Mouse (Mus musculus) testis, adult 2 months (tissue): ENCODE measurements at regions not wholly inside any gene's neighbourhood (a gene's known extent, or its start where the extent isn't known, plus 50 kb on each side); places are given as distances from the start of the nearest gene placed in this dataset.

ENCODE experiments used
- CTCF ChIP-seq: fragments of 200-500 bp; IDR thresholded peaks from 2 replicates; pipeline ENCODE4 v1.5.1; 2012; ENCODE audit warnings: low read depth, mild to moderate bottlenecking, inconsistent platforms, low read length, moderate library complexity; ENCODE audit not compliant: control insufficient read depth, insufficient read depth, insufficient replicate concordance
- POLR2A ChIP-seq: fragments of 200-500 bp; IDR thresholded peaks from 2 replicates; pipeline ENCODE4 v1.6.1; 2012; ENCODE audit warnings: low read depth, mild to moderate bottlenecking, inconsistent platforms, low read length, moderate library complexity; ENCODE audit not compliant: control insufficient read depth

DNA sequence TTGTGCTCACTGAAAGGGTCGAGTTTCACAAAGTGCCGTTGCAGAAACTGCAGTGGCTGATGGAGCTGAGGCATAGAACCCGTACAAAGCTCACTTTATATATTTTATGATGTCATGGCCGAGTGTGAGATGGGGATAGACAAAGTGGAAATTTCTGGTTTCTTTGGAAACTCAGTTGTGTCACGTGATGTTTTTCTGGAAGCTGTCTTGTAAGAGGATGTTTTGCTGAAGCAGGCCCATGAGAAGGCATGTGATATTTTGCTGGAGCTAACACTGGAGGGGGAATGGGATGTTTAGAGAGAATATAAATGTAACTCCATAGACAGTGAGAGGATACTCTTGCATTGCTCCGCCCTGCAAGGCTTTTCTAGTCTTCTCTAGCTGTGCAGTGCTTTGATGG lies 311.7 kb downstream of the Tmem132b start:
- TF ChIP-seq POLR2A = no peak
- TF ChIP-seq CTCF = no peak
